Mouse (Mus musculus) limb, embryonic 15.5 days (tissue): ENCODE data around the gene Luzp1. TPM values are rescaled to one million over a fixed set of nuclear protein-coding genes. Genes with fewer than 3 reads are reported as not detected.

Experiments
- ATAC-seq: fragments of 200-750 bp; cut with Nextera tagmentation; 2 replicates; pipeline ENCODE4 v1.8.0; 2017; ENCODE audit warnings: low read depth, moderate TSS enrichment; ENCODE audit not compliant: insufficient number of reproducible peaks, low FRiP score, low TSS enrichment
- H3K27ac ChIP-seq: fragments of 300-500 bp; sonication (generic); 2 replicates; pipeline ENCODE4 v1.5.1; 2015; ENCODE audit warnings: moderate library complexity, mild to moderate bottlenecking, inconsistent platforms
- H3K27me3 ChIP-seq: fragments of 300-500 bp; sonication (generic); 2 replicates; pipeline ENCODE4 v1.6.1; 2015; ENCODE audit warnings: inconsistent platforms
- H3K36me3 ChIP-seq: fragments of 300-500 bp; sonication (generic); 2 replicates; pipeline ENCODE4 v1.6.1; 2015; ENCODE audit warnings: inconsistent platforms
- H3K4me1 ChIP-seq: fragments of 300-500 bp; sonication (generic); 2 replicates; pipeline ENCODE4 v1.6.1; 2015; ENCODE audit warnings: inconsistent platforms
- H3K4me2 ChIP-seq: fragments of 300-500 bp; sonication (generic); 2 replicates; pipeline ENCODE4 v1.6.1; 2015; ENCODE audit warnings: mild to moderate bottlenecking, inconsistent platforms
- H3K4me3 ChIP-seq: fragments of 300-500 bp; sonication (generic); 2 replicates; pipeline ENCODE4 v1.5.1; 2015; ENCODE audit warnings: mild to moderate bottlenecking, inconsistent platforms
- H3K9ac ChIP-seq: fragments of 300-500 bp; sonication (generic); 2 replicates; pipeline ENCODE4 v1.6.1; 2015; ENCODE audit warnings: inconsistent platforms
- H3K9me3 ChIP-seq: fragments of 300-500 bp; sonication (generic); 2 replicates; pipeline ENCODE4 v1.6.1; 2016; ENCODE audit warnings: inconsistent platforms
- WGBS: fragments of 180-500 bp; shearing (Covaris S2); methylation state at CpG from one replicate; pipeline ENCODE4 v1.1.7; 2015; 5-methylcytosine and 5-hydroxymethylcytosine counted together
- polyA plus RNA-seq: library from polyadenylated mRNA; unstranded; fragments of >200 nt; fragmentation: Nextera tagmentation; extraction: Ambion mirVana; gene quantifications from 2 replicates; pipeline ENCODE4 v1.2.1, GENCODE M21; 2015

Luzp1 gene
- polyA plus RNA-seq, 1 experiment from 2014 or later, result 132 TPM

DNA sequence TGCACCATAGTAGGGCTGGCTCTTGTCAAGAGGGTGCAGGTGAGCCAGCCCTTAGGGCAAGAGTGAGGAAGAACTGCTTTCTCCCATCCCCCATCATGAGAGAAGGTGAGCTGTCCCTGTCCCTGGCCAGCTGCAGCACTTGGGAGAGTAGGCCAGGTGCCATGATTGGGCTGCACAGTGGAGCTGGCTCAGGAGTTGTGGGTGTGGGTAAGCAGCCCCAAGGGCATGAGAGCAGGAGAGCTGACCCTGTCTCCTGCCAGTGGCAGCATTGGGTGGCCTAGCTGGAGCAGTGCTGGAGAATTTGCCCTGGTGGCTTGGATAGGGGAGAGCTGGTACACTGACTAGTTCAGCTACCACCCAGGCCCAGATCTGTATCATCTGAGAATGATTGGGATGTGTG is 43.3 kb downstream of the Luzp1 start:
- Histone ChIP-seq H3K9ac (no peak overlapping the region), H3K27me3 (no peaks in the 10 kb centered on the region), H3K27ac (no peak overlapping the region), H3K4me3 (no peak overlapping the region), H3K4me2 (no peak overlapping the region), H3K36me3 (no peaks in the 10 kb centered on the region), H3K4me1 (peaks cover 18% of the 10 kb centered on the region), H3K9me3 (no peaks in the 10 kb centered on the region)
- ATAC-seq, result no peak

GRCm38 (mm10) chr4:136518141-136518540 is 48.6 kb downstream of the Luzp1 start:
- peaks cover 4% of the 10 kb centered on the region for H3K4me1 ChIP-seq
- WGBS, result 84% methylated on average over 2 of the region's 2 CpGs
- no peak for ATAC-seq
- H3K27me3 ChIP-seq, result no peaks in the 10 kb centered on the region
- no peak overlapping the region for H3K4me3 ChIP-seq
- H3K27ac ChIP-seq, result no peak overlapping the region
- H3K36me3 ChIP-seq, result no peaks in the 10 kb centered on the region
- no peak overlapping the region for H3K9ac ChIP-seq
- H3K9me3 ChIP-seq, result no peaks in the 10 kb centered on the region
- H3K4me2 ChIP-seq, result no peak overlapping the region

GRCm38 (mm10) chr4:136518576-136518975 is 49.0 kb downstream of the Luzp1 start:
- H3K4me1 ChIP-seq, result peaks cover 4% of the 10 kb centered on the region; the same call in 1 of the 2 replicates
- no peak overlapping the region for H3K4me2 ChIP-seq
- WGBS, result 91% methylated on average over 2 of the region's 2 CpGs
- no peak for ATAC-seq
- H3K4me3 ChIP-seq, result no peak overlapping the region
- H3K9me3 ChIP-seq, result no peaks in the 10 kb centered on the region
- no peak overlapping the region for H3K9ac ChIP-seq
- no peaks in the 10 kb centered on the region for H3K36me3 ChIP-seq
- no peaks in the 10 kb centered on the region for H3K27me3 ChIP-seq
- no peak overlapping the region for H3K27ac ChIP-seq

DNA sequence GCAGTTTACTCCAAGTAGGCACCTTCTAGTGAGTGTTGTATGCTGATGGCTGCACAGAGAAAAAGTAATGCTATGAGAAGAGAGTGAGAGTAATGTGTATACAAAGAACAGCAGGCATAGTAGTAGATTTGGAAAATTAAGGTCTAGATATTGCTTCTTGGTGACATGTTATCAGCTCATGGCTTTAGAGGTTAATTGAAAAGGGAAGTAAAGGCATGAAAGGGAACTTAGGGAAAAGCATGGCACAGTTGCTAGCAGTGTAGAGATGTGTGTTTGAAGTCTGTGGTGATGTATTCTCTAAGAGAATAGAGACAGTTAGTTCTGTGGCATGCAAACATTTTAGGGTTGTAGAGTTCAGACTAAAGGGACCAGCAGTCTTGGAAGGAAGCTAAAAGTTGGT is 50.3 kb downstream of the Luzp1 start:
- H3K9ac ChIP-seq, result no peak overlapping the region
- peaks cover 4% of the 10 kb centered on the region; the same call in 1 of the 2 replicates for H3K4me1 ChIP-seq
- H3K9me3 ChIP-seq, result no peaks in the 10 kb centered on the region
- no peak overlapping the region for H3K4me2 ChIP-seq
- ATAC-seq, result no peak
- no peak overlapping the region for H3K4me3 ChIP-seq
- H3K36me3 ChIP-seq, result no peaks in the 10 kb centered on the region
- H3K27me3 ChIP-seq, result no peaks in the 10 kb centered on the region
- H3K27ac ChIP-seq, result no peak overlapping the region

- Histone ChIP-seq H3K9me3 (no peaks in the 10 kb centered on the region), H3K27ac (no peak overlapping the region), H3K9ac (no peak overlapping the region), H3K36me3 (no peaks in the 10 kb centered on the region), H3K27me3 (no peaks in the 10 kb centered on the region), H3K4me1 (no peaks in the 10 kb centered on the region), H3K4me3 (no peak overlapping the region), H3K4me2 (no peak overlapping the region)
- WGBS, result 85% methylated on average over 5 of the region's 5 CpGs
- ATAC-seq, result no peak
Measured at GRCm38 (mm10) chr4:136521898-136522297, 52.3 kb downstream of the Luzp1 start.

DNA sequence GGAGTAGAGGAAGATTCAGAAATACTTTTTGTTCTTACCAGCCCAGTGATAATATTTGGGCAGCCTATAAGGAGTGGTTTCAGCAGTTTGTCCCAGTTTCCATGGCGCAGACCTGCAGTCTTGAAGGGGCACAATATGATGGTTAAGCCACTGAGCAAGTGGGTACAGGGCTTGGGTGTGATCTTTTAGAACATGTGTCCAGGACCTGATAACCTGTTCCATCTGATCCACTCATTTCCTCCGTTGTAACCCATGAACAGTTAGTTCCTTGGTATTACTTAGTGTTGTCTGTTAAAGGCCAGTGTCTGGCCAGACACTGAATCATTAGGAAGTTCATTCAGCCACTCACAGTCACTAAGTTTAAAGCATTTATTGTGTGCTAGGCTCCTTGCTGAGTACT is 54.7 kb downstream of the Luzp1 start:
- Histone ChIP-seq H3K4me1 (no peaks in the 10 kb centered on the region), H3K9ac (no peak overlapping the region), H3K27me3 (no peaks in the 10 kb centered on the region), H3K9me3 (no peaks in the 10 kb centered on the region), H3K4me2 (no peak overlapping the region), H3K4me3 (no peak overlapping the region), H3K36me3 (peaks cover 3% of the 10 kb centered on the region; the same call in 1 of the 2 replicates), H3K27ac (no peak overlapping the region)
- no peak for ATAC-seq
- 81% methylated on average over 2 of the region's 2 CpGs for WGBS

GRCm38 (mm10) chr4:136526412-136526811 is 56.9 kb downstream of the Luzp1 start:
- no peaks in the 10 kb centered on the region for H3K9me3 ChIP-seq
- H3K4me2 ChIP-seq, result no peak overlapping the region
- no peak for ATAC-seq
- H3K36me3 ChIP-seq, result peaks cover 3% of the 10 kb centered on the region; the same call in 1 of the 2 replicates
- H3K4me3 ChIP-seq, result no peak overlapping the region
- H3K27ac ChIP-seq, result no peak overlapping the region
- no peaks in the 10 kb centered on the region for H3K4me1 ChIP-seq
- WGBS, result 17% methylated on average over 4 of the region's 4 CpGs
- no peaks in the 10 kb centered on the region for H3K27me3 ChIP-seq
- H3K9ac ChIP-seq, result no peak overlapping the region

DNA sequence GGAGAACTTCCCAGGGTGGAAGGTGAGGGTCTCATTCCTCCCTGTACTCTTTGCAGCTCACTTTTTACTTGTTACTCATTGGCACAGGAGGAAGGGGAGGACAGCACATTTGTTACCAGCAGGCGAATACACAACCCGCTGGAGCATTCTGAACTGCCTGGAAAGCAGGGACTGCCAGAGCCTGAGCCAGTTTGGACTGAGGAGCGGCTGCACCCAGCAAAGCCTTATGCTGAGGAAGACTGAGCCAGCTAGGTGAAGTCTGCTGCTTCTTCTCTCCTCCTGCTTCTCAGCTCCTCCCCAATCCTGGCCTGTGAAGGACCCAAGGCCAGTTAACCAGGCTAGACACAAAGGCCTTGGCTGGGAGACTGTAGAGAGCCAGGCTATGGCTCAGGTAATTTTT is 75.6 kb downstream of the Luzp1 start:
- H3K9me3 ChIP-seq, result no peaks in the 10 kb centered on the region
- 0 out of 2 replicates have a peak, but pooled peaks cover 8% of the 10 kb centered on the region for H3K4me1 ChIP-seq
- no peaks in the 10 kb centered on the region for H3K27me3 ChIP-seq
- H3K9ac ChIP-seq, result no peak overlapping the region
- H3K4me3 ChIP-seq, result no peak overlapping the region
- 96% methylated on average over 3 of the region's 3 CpGs for WGBS
- no peak overlapping the region for H3K27ac ChIP-seq
- H3K4me2 ChIP-seq, result no peak overlapping the region
- no peak for ATAC-seq
- H3K36me3 ChIP-seq, result peaks cover 91% of the 10 kb centered on the region

- H3K9me3 ChIP-seq, result no peaks in the 10 kb centered on the region
- 72% methylated on average over 3 of the region's 3 CpGs for WGBS
- H3K9ac ChIP-seq, result no peak overlapping the region
- peaks cover 99% of the 10 kb centered on the region for H3K36me3 ChIP-seq
- no peak overlapping the region for H3K4me2 ChIP-seq
- no peak overlapping the region for H3K27ac ChIP-seq
- ATAC-seq, result no peak
- no peaks in the 10 kb centered on the region for H3K27me3 ChIP-seq
- H3K4me3 ChIP-seq, result no peak overlapping the region
- H3K4me1 ChIP-seq, result 0 out of 2 replicates have a peak, but pooled peaks cover 8% of the 10 kb centered on the region
Measured at GRCm38 (mm10) chr4:136546279-136547045, 76.9 kb downstream of the Luzp1 start.

DNA sequence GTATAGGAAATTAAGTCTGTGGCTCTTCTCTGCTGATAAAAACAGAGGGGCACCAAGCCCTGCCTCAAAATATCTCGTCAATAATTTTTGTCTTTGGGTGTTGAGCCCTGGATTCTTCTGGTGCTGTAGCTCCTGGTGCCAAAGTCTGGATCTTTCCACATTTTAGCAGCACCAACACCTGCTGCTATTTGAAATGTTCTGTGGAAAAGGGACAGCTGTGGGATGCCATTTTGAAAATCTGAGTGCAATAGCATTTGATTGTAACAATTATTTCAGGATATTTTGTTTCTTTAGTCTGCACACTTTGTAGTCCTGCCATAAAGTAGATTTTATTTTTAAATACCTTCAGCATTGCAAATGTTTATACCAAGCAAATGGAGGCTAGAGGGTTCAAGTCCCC is 78.2 kb downstream of the Luzp1 start:
- Histone ChIP-seq H3K27ac (no peak overlapping the region), H3K4me2 (no peak overlapping the region), H3K27me3 (no peaks in the 10 kb centered on the region), H3K4me3 (no peak overlapping the region), H3K9ac (no peak overlapping the region), H3K4me1 (0 out of 2 replicates have a peak, but pooled peaks cover 8% of the 10 kb centered on the region), H3K9me3 (no peaks in the 10 kb centered on the region), H3K36me3 (peaks cover 97% of the 10 kb centered on the region)
- no peak for ATAC-seq
- WGBS, result 79% methylated on average over 1 of the region's 1 CpGs

DNA sequence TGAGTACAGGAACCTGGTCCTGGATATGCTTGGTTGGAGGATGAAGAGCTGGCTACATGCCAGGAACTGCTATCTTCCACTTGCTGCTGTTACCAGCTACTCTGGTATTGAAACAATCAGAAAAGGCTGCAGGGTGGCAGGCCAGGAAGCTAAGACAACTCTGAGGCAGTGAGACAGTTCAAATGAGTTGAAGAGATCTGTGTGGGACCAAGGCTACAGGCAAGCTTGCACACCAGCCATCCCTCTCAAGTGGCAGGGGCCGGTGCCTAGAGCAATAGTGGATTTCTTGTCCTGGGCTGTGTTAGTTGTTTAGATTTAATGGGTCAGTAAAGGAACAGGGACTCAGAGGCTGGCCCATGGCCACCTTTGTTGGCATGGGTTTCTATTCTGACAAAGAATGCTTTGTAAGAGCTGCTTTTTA is 78.8 kb downstream of the Luzp1 start:
- no peak overlapping the region for H3K4me2 ChIP-seq
- WGBS, result 65% methylated on average over 1 of the region's 1 CpGs
- H3K27ac ChIP-seq, result peak overlapping the region; percentile 17; the same call in 1 of the 2 replicates
- no peaks in the 10 kb centered on the region for H3K9me3 ChIP-seq
- peaks cover 97% of the 10 kb centered on the region for H3K36me3 ChIP-seq
- no peak overlapping the region for H3K4me3 ChIP-seq
- H3K4me1 ChIP-seq, result 0 out of 2 replicates have a peak, but pooled peaks cover 8% of the 10 kb centered on the region
- no peaks in the 10 kb centered on the region for H3K27me3 ChIP-seq
- no peak overlapping the region for H3K9ac ChIP-seq
- ATAC-seq, result no peak

DNA sequence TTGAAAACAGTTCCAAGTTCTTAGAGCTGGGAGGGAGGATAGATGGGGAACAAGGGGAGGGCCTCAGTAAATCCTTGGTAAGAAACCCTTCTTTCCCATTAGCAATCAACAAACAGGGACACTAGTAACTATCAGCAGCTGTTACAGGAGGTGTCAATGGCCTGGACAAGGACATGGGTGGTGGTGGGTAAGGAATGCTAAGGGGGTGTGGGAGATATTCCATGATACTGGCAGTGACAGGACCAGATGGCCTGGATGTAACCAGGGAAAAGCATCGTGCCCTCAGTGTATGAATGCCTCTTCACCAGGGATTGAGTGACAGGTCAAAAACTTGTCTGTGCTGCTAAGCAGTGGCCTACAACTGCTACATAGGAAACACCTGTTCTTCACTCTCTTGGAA is 83.5 kb downstream of the Luzp1 start:
- Histone ChIP-seq H3K9me3 (no peaks in the 10 kb centered on the region), H3K36me3 (peaks cover 90% of the 10 kb centered on the region), H3K9ac (no peak overlapping the region), H3K4me2 (no peak overlapping the region), H3K4me3 (no peak overlapping the region), H3K4me1 (0 out of 2 replicates have a peak, but pooled peaks cover 7% of the 10 kb centered on the region), H3K27ac (no peak overlapping the region), H3K27me3 (no peaks in the 10 kb centered on the region)
- no peak for ATAC-seq
- 76% methylated on average over 1 of the region's 1 CpGs for WGBS
